Mouse (Mus musculus): ENCODE measurements at regions not wholly inside any gene's neighbourhood (a gene's known extent, or its start where the extent isn't known, plus 50 kb on each side); places are given as distances from the start of the nearest gene placed in this dataset.

GRCm38 (mm10) chr12:12510764-12511163, 248.8 kb downstream of the Fam49a start:
- ATAC-seq: no peak
- H3K27ac ChIP-seq (ENCODE audit: low read depth, low read length): no peak overlapping the region
- H3K27me3 ChIP-seq (ENCODE audit: insufficient read depth, low read length): no peaks in the 10 kb centered on the region
- H3K4me2 ChIP-seq (ENCODE audit: low read depth): no peak overlapping the region
- H3K9me3 ChIP-seq (ENCODE audit: low read length): no peaks in the 10 kb centered on the region
- DNase-seq: no peak
- H3K9ac ChIP-seq: no peak overlapping the region
- no peaks in the 10 kb centered on the region for H3K36me3 ChIP-seq (ENCODE audit: insufficient read depth)
- no peaks in the 10 kb centered on the region for H3K4me1 ChIP-seq (ENCODE audit: insufficient read depth)
- H3K4me3 ChIP-seq (ENCODE audit: low read depth, low read length): no peak overlapping the region
- no peak for TF ChIP-seq CTCF (IDR thresholded peaks at IDR 0.05; ENCODE audit: low read depth)

DNA sequence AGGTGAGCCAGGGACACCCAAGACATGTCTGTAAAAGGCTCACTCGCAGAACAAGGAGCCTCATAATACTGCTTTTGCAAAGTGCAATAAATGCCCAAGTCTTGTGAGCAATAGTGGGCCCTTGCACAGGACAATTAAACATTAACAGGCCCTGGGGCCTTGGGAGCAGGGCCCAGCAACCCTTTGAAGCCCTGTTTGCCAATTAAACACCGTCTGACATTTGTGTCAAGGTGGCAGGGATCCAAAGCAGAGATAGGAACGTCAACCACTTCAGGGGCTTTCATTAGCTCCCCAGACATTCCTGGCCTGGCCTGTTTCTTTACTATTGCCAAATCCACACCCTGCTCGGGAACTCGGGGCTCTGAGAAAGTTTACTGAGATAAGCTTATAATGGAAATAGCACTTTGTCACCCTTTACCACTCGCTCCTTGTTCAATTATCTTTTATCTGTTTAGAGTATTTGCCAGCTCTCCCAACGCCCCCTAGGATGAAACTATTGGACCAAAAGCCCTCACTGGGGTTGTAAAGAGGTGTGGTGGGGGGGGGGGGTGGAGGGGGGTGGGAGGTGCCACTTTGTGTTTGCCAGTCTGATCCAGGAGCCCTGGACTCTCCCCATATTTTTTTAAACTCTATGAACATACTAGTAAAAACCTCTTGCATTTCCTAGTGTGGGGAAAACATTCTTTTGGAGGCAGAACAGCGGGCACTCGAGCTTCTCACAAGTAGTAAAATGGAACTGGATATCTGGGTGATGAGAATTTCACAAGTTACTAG, 247.4 kb downstream of the Fam49a start:
- no peak for TF ChIP-seq CTCF (IDR thresholded peaks at IDR 0.05; ENCODE audit: low read depth)
- Histone ChIP-seq H3K27me3 (ENCODE audit: insufficient read depth, low read length) (no peaks in the 10 kb centered on the region), H3K27ac (ENCODE audit: low read depth, low read length) (no peak overlapping the region), H3K4me2 (ENCODE audit: low read depth) (no peak overlapping the region), H3K9me3 (ENCODE audit: low read length) (no peaks in the 10 kb centered on the region), H3K9ac (no peak overlapping the region), H3K36me3 (ENCODE audit: insufficient read depth) (no peaks in the 10 kb centered on the region), H3K4me1 (ENCODE audit: insufficient read depth) (no peaks in the 10 kb centered on the region), H3K4me3 (ENCODE audit: low read depth, low read length) (no peak overlapping the region)
- DNase-seq (no peak), ATAC-seq (no peak)
- WGBS: 24% methylated on average over 9 of the region's 9 CpGs

GRCm38 (mm10) chr12:12508487-12509125, 246.7 kb downstream of the Fam49a start:
- WGBS: 30% methylated on average over 9 of the region's 9 CpGs
- H3K9me3 ChIP-seq (ENCODE audit: low read length): no peaks in the 10 kb centered on the region
- TF ChIP-seq CTCF (IDR thresholded peaks at IDR 0.05; ENCODE audit: low read depth): no peak
- no peaks in the 10 kb centered on the region for H3K4me1 ChIP-seq (ENCODE audit: insufficient read depth)
- H3K36me3 ChIP-seq (ENCODE audit: insufficient read depth): no peaks in the 10 kb centered on the region
- ATAC-seq (peak; percentile 60; the same call in 1 of the 2 replicates), DNase-seq (no peak)
- no peaks in the 10 kb centered on the region for H3K27me3 ChIP-seq (ENCODE audit: insufficient read depth, low read length)
- no peak overlapping the region for H3K9ac ChIP-seq
- no peak overlapping the region for H3K27ac ChIP-seq (ENCODE audit: low read depth, low read length)
- H3K4me3 ChIP-seq (ENCODE audit: low read depth, low read length): no peak overlapping the region
- H3K4me2 ChIP-seq (ENCODE audit: low read depth): no peak overlapping the region

DNA sequence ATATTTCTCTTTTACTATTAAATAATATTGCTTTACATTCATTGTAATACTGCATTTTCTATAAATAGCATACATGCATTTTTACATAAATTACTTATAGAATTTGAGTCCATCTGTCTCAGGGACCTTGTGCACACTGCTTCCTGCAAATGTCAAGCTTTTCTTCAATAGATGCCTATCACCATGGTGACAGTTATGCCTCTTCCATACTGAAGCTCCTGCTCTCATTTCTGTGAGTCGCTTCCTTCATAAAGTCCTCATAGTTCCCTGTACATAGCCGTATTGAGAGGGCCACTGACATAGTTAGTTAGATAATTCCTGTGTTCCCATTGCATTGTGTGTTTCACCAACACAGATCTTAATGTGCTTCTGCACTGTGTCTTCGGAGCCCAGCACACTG, 244.7 kb downstream of the Fam49a start:
- DNase-seq: no peak
- H3K4me2 ChIP-seq (ENCODE audit: low read depth): no peak overlapping the region

DNA sequence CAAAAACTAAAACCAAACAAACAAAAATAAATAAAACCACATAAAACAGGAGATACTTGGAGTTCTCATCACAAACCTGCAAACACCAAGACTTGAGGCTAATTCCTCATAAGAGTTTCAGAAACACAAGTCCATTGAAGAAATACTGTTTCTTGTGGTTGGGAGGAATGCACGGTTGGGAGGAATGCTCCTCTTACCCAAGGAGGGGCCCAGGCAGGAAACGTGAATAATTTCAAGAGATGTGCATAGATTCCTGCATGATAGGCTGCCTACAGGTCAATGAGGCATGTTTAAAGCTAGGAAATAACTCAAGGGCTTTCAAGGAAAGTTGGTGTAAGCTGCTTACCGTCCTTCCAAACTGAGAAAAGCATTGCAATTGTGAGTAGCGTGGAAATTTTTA, 243.7 kb downstream of the Fam49a start:
- no peak overlapping the region for H3K4me3 ChIP-seq (ENCODE audit: low read depth, low read length)
- 90% methylated on average over 4 of the region's 4 CpGs for WGBS
- no peaks in the 10 kb centered on the region for H3K4me1 ChIP-seq (ENCODE audit: insufficient read depth)
- no peaks in the 10 kb centered on the region for H3K9me3 ChIP-seq (ENCODE audit: low read length)
- no peaks in the 10 kb centered on the region for H3K27me3 ChIP-seq (ENCODE audit: insufficient read depth, low read length)
- DNase-seq (no peak), ATAC-seq (no peak)
- no peak overlapping the region for H3K9ac ChIP-seq
- TF ChIP-seq CTCF (IDR thresholded peaks at IDR 0.05; ENCODE audit: low read depth): no peak
- H3K4me2 ChIP-seq (ENCODE audit: low read depth): no peak overlapping the region
- no peak overlapping the region for H3K27ac ChIP-seq (ENCODE audit: low read depth, low read length)
- H3K36me3 ChIP-seq (ENCODE audit: insufficient read depth): no peaks in the 10 kb centered on the region

More for the DNA sequence above, 244.7 kb downstream of the Fam49a start:
- H3K4me3 ChIP-seq (ENCODE audit: low read depth, low read length): no peak overlapping the region
- no peaks in the 10 kb centered on the region for H3K36me3 ChIP-seq (ENCODE audit: insufficient read depth)
- no peaks in the 10 kb centered on the region for H3K27me3 ChIP-seq (ENCODE audit: insufficient read depth, low read length)
- no peak overlapping the region for H3K27ac ChIP-seq (ENCODE audit: low read depth, low read length)
- no peak for TF ChIP-seq CTCF (IDR thresholded peaks at IDR 0.05; ENCODE audit: low read depth)
- no peaks in the 10 kb centered on the region for H3K4me1 ChIP-seq (ENCODE audit: insufficient read depth)
- 64% methylated on average over 3 of the region's 3 CpGs for WGBS
- peak; percentile 64 for ATAC-seq
- H3K9me3 ChIP-seq (ENCODE audit: low read length): no peaks in the 10 kb centered on the region
- no peak overlapping the region for H3K9ac ChIP-seq

DNA sequence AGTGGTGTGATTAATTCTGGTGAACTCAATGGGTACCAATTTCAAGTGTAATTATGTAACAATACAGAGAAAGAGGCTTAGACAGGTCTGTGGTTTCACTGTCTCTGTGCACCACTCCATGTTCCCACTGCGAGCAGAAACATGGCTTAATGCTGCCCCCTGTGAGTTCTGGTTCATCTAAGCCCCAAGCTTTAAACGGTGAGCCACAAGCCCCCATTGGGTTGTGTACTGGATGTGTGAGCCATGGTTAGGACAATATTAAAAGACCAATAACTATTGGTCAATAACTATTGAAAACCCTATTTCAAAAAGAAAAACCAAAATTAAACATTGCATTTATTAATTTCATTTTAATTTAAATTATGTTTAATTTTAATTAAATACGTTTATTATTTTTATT, 238.0 kb downstream of the Fam49a start:
- Histone ChIP-seq H3K27me3 (ENCODE audit: insufficient read depth, low read length) (no peaks in the 10 kb centered on the region), H3K9me3 (ENCODE audit: low read length) (no peaks in the 10 kb centered on the region), H3K27ac (ENCODE audit: low read depth, low read length) (no peak overlapping the region), H3K9ac (no peak overlapping the region), H3K4me2 (ENCODE audit: low read depth) (no peak overlapping the region), H3K36me3 (ENCODE audit: insufficient read depth) (no peaks in the 10 kb centered on the region), H3K4me3 (ENCODE audit: low read depth, low read length) (no peak overlapping the region), H3K4me1 (ENCODE audit: insufficient read depth) (no peaks in the 10 kb centered on the region)
- no peak for ATAC-seq
- DNase-seq: no peak
- TF ChIP-seq CTCF (IDR thresholded peaks at IDR 0.05; ENCODE audit: low read depth): no peak
- 62% methylated on average over 3 of the region's 3 CpGs for WGBS

DNA sequence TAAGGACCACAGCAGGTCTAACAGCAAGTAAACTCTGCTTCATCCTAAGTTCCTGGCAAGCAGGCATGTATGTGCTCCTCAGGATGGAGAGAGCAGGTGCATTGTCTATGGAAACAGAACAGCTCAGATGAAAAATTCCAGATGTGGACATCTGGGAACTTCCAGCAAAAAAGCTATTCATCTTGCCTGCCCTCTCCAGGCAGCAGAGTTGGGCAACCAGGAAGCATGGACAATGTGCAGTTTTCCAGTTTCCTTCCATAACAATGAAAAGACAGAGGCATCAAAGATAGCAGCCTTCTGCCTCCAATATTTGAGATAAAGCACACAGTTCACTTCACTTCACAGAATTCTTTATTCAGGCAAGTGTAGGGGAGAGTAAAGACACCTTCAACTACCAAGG, 236.7 kb downstream of the Fam49a start:
- Histone ChIP-seq H3K9ac (no peak overlapping the region), H3K4me2 (ENCODE audit: low read depth) (no peak overlapping the region), H3K27me3 (ENCODE audit: insufficient read depth, low read length) (no peaks in the 10 kb centered on the region), H3K36me3 (ENCODE audit: insufficient read depth) (no peaks in the 10 kb centered on the region), H3K9me3 (ENCODE audit: low read length) (no peaks in the 10 kb centered on the region), H3K4me3 (ENCODE audit: low read depth, low read length) (no peak overlapping the region), H3K4me1 (ENCODE audit: insufficient read depth) (no peaks in the 10 kb centered on the region), H3K27ac (ENCODE audit: low read depth, low read length) (no peak overlapping the region)
- DNase-seq (no peak), ATAC-seq (no peak)
- TF ChIP-seq CTCF (IDR thresholded peaks at IDR 0.05; ENCODE audit: low read depth): no peak

Data from forebrain, postnatal 0 days (tissue).